Mouse (Mus musculus): ENCODE measurements around the gene Gm10198. TPM values are rescaled to one million over a fixed set of nuclear protein-coding genes. Genes with fewer than 3 reads are reported as not detected.

The Gm10198 gene
- polyA plus RNA-seq, 1 experiment from 2014 or later: not detected

Other genes starting within 250 kb of the Gm10198 start
- gene Gpbp1, start 102.7 kb upstream of the Gm10198 start, polyA plus RNA-seq (2015; fragmentation: Nextera tagmentation; extraction: Ambion mirVana): 67.4 and 77.0 TPM in 2 replicates
- gene Gm49496, start 42.8 kb upstream of the Gm10198 start, polyA plus RNA-seq (2015; fragmentation: Nextera tagmentation; extraction: Ambion mirVana): not detected in 2 replicates
- 16.8 and 18.0 TPM in 2 replicates for gene Mier3, start 88.2 kb downstream of the Gm10198 start, polyA plus RNA-seq (2015; fragmentation: Nextera tagmentation; extraction: Ambion mirVana)
- 21.3 and 23.4 TPM in 2 replicates for gene Map3k1, start 216.2 kb downstream of the Gm10198 start, polyA plus RNA-seq (2015; fragmentation: Nextera tagmentation; extraction: Ambion mirVana)

Measured in stomach, embryonic 15.5 days (tissue).